Mouse (Mus musculus) megakaryocyte, adult 5-6 weeks (primary cell): ENCODE data around the gene Card11. TPM values are rescaled to one million over a fixed set of nuclear protein-coding genes. Genes with fewer than 3 reads are reported as not detected.
A peak's percentile ranks its signal among the peaks of the same experiment; 100 is the strongest.

Experiments used
- ATAC-seq: 2 replicates; pipeline ENCODE4 v1.8.0; 2016; ENCODE audit warnings: mild to moderate bottlenecking, inconsistent platforms; ENCODE audit not compliant: poor library complexity, severe bottlenecking
- total RNA-seq, 2 experiments: library from RNA; stranded (forward) in 1 of 2; stranded (reverse) in 1 of 2; fragments of 153-499, 151-499 nt in 1 of 2; fragments of 221-1000, 200-1000 nt in 1 of 2; gene quantifications; 2 replicates each; pipeline versions ENCODE4 v1.2.3 to v1.2.4; 2015 to 2017

Card11 gene
- total RNA-seq, 2 experiments from 2014 or later: 2.5 to 3.7 TPM

GRCm38 (mm10) chr5:140931523-140932229, 68.7 kb downstream of the Card11 start:
- ATAC-seq: no peak

GRCm38 (mm10) chr5:140918519-140918918, 81.9 kb downstream of the Card11 start:
- ATAC-seq: no peak

GRCm38 (mm10) chr5:140917807-140918206, 82.6 kb downstream of the Card11 start:
- peak; percentile 52; the same call in 1 of the 2 replicates for ATAC-seq

GRCm38 (mm10) chr5:140910841-140911240, 89.5 kb downstream of the Card11 start:
- no peak for ATAC-seq

GRCm38 (mm10) chr5:140900866-140901265, 99.5 kb downstream of the Card11 start:
- no peak for ATAC-seq

GRCm38 (mm10) chr5:140891080-140891479, 109.3 kb downstream of the Card11 start:
- ATAC-seq: no peak

- ATAC-seq: 0 out of 2 replicates have a peak, but pooled peaks have one; percentile 8
These were observed 110.3 kb downstream of the Card11 start for GRCm38 (mm10) chr5:140890050-140890449.

- ATAC-seq: peak; percentile 85
These were observed 110.8 kb downstream of the Card11 start for GRCm38 (mm10) chr5:140889539-140889938.

- ATAC-seq: no peak
These were observed 112.5 kb downstream of the Card11 start for GRCm38 (mm10) chr5:140887871-140888270.

GRCm38 (mm10) chr5:140884966-140885365, 115.4 kb downstream of the Card11 start:
- no peak for ATAC-seq

GRCm38 (mm10) chr5:140882391-140882790, 118.0 kb downstream of the Card11 start:
- ATAC-seq: no peak

GRCm38 (mm10) chr5:140880151-140880550, 120.2 kb downstream of the Card11 start:
- ATAC-seq: no peak

GRCm38 (mm10) chr5:140878644-140879043, 121.7 kb downstream of the Card11 start:
- no peak for ATAC-seq

- ATAC-seq: peak; percentile 34
These were observed 126.6 kb downstream of the Card11 start for GRCm38 (mm10) chr5:140873736-140874307.

- ATAC-seq: peak; percentile 35
These were observed 127.3 kb downstream of the Card11 start for GRCm38 (mm10) chr5:140873039-140873551.

GRCm38 (mm10) chr5:140872532-140873038, 127.8 kb downstream of the Card11 start:
- ATAC-seq: peak; percentile 74

- ATAC-seq: no peak
These were observed 129.1 kb downstream of the Card11 start for GRCm38 (mm10) chr5:140871241-140871640.

- ATAC-seq: 0 out of 2 replicates have a peak, but pooled peaks have one; percentile 50
These were observed 131.3 kb downstream of the Card11 start for GRCm38 (mm10) chr5:140869034-140869433.

- no peak for ATAC-seq
These were observed 140.7 kb downstream of the Card11 start for GRCm38 (mm10) chr5:140859730-140860129.

- peak; percentile 62 for ATAC-seq
These were observed 142.0 kb downstream of the Card11 start for GRCm38 (mm10) chr5:140858335-140858734.

GRCm38 (mm10) chr5:140857432-140858154, 142.8 kb downstream of the Card11 start:
- ATAC-seq: 0 out of 2 replicates have a peak, but pooled peaks have one; percentile 21
